Mouse (Mus musculus) inflammation-experienced regulatory T-cells, adult 6 months (primary cell): ENCODE data around the gene Neil3. TPM values are rescaled to one million over a fixed set of nuclear protein-coding genes. Genes with fewer than 3 reads are reported as not detected.
A peak's percentile ranks its signal among the peaks of the same experiment; 100 is the strongest.
"Not testable (repeated sequence)": the region's sequence is repeated elsewhere in the genome, so short reads cannot be mapped to it uniquely, and the experiment has no call there.

Experiments used
- ATAC-seq: one replicate; pipeline ENCODE4 v1.8.0; 2017
- polyA plus RNA-seq, 3 experiments: library from polyadenylated mRNA; unstranded; fragments of 100-300 nt; shearing (Covaris generic); gene quantifications; one replicate each; pipeline ENCODE4 v1.2.1; 2017

Gene Neil3
- 10 to 100 TPM in 1 of 3 experiments, 1 to 10 TPM in 2; 3.0 to 26.0 (median 3.5) TPM for polyA plus RNA-seq

- peak; percentile 71 for ATAC-seq
Observed at GRCm38 (mm10) chr8:53638495-53639171, at the start of gene Neil3. Gene Neil3 (minus strand): TSS chr8:53639065.

GRCm38 (mm10) chr8:53680846-53681245, 42.0 kb upstream of the Neil3 start:
- ATAC-seq: no peak

- peak; percentile 61 for ATAC-seq
Observed at GRCm38 (mm10) chr8:53663946-53664345, 25.1 kb upstream of the Neil3 start.

- no peak for ATAC-seq
Observed at GRCm38 (mm10) chr8:53661436-53661835, 22.6 kb upstream of the Neil3 start.

GRCm38 (mm10) chr8:53630618-53631017, 8.2 kb downstream of the Neil3 start:
- peak; percentile 67 for ATAC-seq

- no peak for ATAC-seq
Observed at GRCm38 (mm10) chr8:53628864-53629415, 9.9 kb downstream of the Neil3 start.

GRCm38 (mm10) chr8:53623425-53623824, 15.4 kb downstream of the Neil3 start:
- no peak for ATAC-seq

- ATAC-seq: no peak
Observed at GRCm38 (mm10) chr8:53619196-53619595, 19.7 kb downstream of the Neil3 start.

- no peak for ATAC-seq
Observed at GRCm38 (mm10) chr8:53614288-53614646, 24.6 kb downstream of the Neil3 start.

- ATAC-seq: no peak
Observed at GRCm38 (mm10) chr8:53613577-53614287, 25.1 kb downstream of the Neil3 start.

- no peak for ATAC-seq
Observed at GRCm38 (mm10) chr8:53612297-53612696, 26.6 kb downstream of the Neil3 start.

- ATAC-seq: peak; percentile 98
Observed at GRCm38 (mm10) chr8:53607040-53607439, 31.8 kb downstream of the Neil3 start.

- ATAC-seq: no peak
Observed at GRCm38 (mm10) chr8:53604906-53605305, 34.0 kb downstream of the Neil3 start.

- ATAC-seq: no peak
Observed at GRCm38 (mm10) chr8:53603672-53604071, 35.2 kb downstream of the Neil3 start.

GRCm38 (mm10) chr8:53600826-53601225, 38.0 kb downstream of the Neil3 start:
- ATAC-seq: no peak

- no peak for ATAC-seq
Observed at GRCm38 (mm10) chr8:53600025-53600811, 38.6 kb downstream of the Neil3 start.

GRCm38 (mm10) chr8:53598101-53598500, 40.8 kb downstream of the Neil3 start:
- ATAC-seq: no peak

- no peak for ATAC-seq
Observed at GRCm38 (mm10) chr8:53591777-53592176, 47.1 kb downstream of the Neil3 start.

- ATAC-seq: no peak
Observed at GRCm38 (mm10) chr8:53573600-53573999, 65.3 kb downstream of the Neil3 start.

GRCm38 (mm10) chr8:53566223-53566622, 72.6 kb downstream of the Neil3 start:
- ATAC-seq: no peak

- ATAC-seq: no peak
Observed at GRCm38 (mm10) chr8:53562441-53563040, 76.3 kb downstream of the Neil3 start.

GRCm38 (mm10) chr8:53539585-53539984, 99.3 kb downstream of the Neil3 start:
- ATAC-seq: no peak

- not testable (repeated sequence) for ATAC-seq
Observed at GRCm38 (mm10) chr8:53538049-53538448, 100.8 kb downstream of the Neil3 start.
